Mouse (Mus musculus) c-Kit-positive CD71-positive TER-119-positive erythroid progenitor cells, embryonic 14.5 days (primary cell): ENCODE measurements around the gene Hebp2.
"Not testable (repeated sequence)": the region's sequence is repeated elsewhere in the genome, so short reads cannot be mapped to it uniquely, and the experiment has no call there.

Experiments used
- DNase-seq: peaks from one replicate; pipeline ENCODE4 v3.0.0-alpha.2; 2013; ENCODE audit warnings: low spot score

Gene Hebp2

DNA sequence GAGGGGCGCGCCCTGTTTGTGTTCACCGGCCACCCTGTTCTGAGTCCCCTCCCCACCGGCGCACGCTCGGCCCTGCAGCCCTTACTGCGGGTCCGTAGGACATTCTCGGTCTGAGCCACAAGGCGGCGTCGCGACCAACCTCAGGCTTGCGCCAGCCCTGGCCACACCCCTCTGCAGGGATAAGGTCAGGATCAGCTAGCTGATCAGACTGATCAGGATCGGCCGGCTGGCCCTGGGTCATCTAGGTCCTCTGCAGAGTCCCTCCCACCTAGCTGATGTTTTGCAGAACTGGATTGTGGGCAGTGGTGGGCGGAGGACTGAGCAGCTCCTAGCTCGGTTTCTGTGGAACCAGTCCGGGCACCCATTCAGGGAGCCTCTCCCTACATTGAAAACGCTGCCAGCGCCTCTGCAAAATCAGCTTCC is at the start of gene Hebp2:
Hebp2 (minus strand) TSS at position 264 of the 423 bp plus-strand sequence.
- no peak for DNase-seq

DNA sequence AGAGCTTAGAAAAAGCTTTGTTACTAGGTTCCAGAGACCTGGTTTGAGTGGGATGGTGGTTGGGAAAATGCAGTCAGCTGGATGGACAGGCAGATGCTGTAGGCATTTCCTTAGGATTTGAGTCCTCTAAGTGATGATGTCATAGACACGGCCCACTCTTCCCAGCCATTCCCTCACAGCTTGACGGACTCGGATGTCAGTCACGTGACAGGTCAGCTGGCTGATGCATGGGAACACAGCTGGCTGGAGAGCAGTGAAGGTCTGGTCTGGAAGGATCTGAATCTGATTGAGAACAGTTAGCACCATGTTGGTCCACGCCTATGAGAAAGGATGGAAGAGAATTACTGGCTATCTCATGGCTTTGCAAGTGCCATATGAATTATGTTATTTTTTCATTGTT is 43.6 kb upstream of the Hebp2 start:
- no peak for DNase-seq

GRCm38 (mm10) chr10:18584188-18584587 is 38.3 kb upstream of the Hebp2 start:
- no peak for DNase-seq

DNA sequence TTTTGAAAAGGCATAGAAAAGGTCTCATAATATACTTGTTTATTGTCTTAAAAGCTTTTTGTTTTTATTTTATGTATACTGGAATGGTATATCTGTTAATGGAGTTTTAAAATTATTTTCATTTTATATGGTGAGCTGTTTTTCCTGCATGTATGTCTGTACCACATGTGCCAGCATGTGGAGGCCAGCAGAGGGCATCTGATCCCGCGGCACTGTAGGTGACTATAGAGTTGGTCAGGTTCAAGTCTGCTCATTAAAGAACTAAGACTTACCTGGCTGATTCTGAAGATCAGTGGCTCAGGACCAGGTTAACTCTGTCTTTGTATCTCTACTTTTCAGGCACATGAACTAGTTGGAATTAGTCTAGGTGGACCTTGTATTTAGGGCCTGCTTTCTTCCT is 26.7 kb upstream of the Hebp2 start:
- no peak for DNase-seq

DNA sequence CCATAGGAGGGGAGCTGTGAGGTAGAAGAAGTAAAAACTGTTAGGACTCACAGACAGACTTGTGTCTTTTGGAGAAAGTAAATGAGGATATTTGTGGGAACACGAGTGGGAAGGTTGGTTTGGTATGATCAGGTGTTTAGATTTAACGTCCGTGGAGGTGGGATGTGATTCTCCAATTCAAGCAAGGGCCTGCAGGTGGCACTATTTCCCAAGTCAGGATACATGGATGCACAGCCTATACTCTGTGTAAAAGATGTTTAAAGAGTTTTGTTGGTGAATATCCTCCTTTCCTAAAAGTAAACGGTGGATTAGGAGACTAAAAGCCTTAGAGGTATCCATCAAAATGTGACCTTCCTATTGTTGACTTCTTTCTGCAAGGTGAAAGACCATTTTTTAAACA is 17.1 kb upstream of the Hebp2 start:
- DNase-seq, result peak; percentile 5

DNA sequence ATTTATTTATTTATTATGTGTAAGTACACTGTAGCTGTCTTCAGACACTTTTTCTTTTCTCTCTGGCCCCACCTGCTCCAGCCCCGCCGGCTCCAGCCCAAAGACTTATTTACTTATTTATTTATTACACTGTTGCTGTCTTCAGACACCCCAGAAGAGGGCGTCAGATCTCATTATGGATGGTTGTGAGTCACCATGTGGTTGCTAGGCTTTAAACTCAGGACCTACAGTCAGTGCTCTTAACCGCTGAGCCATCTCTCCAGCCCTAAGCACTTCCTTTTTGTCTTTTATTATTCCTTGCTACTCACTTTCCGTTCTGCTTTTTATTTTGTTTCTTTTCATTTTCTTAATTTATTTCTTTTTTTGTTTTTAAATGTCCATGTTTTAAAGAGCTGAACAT is 15.6 kb upstream of the Hebp2 start:
- no peak for DNase-seq

DNA sequence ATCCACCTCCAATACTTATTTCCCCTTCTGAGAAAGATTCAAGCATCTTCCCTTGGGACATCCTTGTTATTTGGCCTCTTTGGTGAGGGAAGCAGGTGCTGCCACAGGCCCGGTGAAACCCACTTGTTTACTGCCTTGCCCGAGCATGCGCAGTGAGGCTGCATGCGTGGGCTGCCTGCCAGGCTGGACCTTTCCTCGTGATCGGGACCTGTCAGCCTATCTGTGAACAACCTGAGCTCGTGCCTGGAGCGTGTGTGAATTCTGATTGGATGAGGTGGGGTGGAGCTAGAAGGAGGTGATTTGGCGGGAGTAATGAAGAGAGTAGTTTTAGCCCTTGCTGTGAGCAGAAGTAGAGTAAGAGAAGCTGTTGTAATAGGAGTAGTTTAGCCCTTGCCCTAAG is 13.2 kb upstream of the Hebp2 start:
- not testable (repeated sequence) for DNase-seq

GRCm38 (mm10) chr10:18549321-18550216 is 3.7 kb upstream of the Hebp2 start:
- no peak for DNase-seq

GRCm38 (mm10) chr10:18547381-18547780 is 1.5 kb upstream of the Hebp2 start:
- no peak for DNase-seq

DNA sequence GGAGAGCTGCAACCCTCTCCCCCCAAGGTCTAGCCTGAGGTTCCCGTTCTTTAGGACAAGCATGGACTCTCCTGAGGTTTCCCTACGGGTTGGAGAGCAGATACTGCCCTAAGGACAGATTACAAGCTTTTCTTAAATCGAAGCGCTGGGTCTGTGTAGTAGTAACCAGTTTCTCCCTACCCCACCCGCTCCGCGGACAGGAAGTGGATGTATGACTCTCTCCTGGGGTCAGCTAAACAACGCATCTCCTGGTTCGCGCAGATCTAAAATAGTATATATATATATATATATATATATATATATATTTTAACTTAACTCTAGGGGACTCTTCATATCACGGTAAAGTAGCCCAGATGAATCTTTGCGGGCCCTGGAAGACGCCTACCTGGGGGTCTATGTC is 567 bp downstream of the Hebp2 start:
- DNase-seq, result no peak

GRCm38 (mm10) chr10:18536889-18537288 is 9.0 kb downstream of the Hebp2 start:
- no peak for DNase-seq

DNA sequence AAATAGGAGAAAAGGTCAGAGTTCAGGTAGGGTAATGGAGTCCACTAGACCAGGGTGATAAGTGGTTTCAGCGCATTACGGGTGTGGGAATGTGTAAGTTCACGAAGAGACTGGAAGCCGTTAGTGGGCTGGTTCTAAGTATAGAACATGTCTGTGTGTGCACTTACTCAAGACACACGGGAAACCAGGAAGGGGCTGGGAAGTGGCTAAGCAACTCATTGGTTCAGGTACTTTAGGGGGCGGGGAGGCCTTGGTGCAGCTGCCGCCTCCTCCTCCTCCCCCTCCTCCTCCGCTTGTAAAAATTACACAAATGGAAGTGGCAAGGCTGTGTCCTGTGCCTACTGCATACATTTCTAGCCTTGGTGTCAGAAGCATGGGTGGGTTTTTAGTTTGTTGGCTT is 13.6 kb downstream of the Hebp2 start:
- DNase-seq, result no peak

GRCm38 (mm10) chr10:18530161-18530560 is 15.7 kb downstream of the Hebp2 start:
- DNase-seq, result no peak

DNA sequence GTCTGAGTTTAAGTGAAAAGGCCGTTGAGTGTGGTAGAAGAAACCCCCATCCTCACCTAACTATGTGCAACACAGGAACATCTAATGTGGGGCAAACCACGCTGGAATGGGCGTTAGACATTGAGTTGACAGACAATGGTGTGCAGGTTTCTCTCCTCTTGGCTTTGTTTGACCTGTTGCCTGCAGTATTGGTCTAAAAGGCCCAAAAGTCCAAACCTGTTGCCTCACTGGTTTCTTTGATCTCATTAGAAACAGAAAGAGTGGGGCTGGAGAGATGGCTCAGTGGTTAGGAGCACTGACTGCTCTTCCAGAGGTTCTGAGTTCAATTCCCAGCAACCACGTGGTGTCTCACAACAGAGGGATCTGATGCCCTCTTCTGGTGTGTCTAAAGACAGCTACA is 16.7 kb downstream of the Hebp2 start:
- DNase-seq, result no peak

- peak; percentile 3 for DNase-seq
Observed at GRCm38 (mm10) chr10:18528475-18528874, 17.4 kb downstream of the Hebp2 start.

GRCm38 (mm10) chr10:18527766-18528165 is 18.1 kb downstream of the Hebp2 start:
- DNase-seq, result no peak

- no peak for DNase-seq
Observed at GRCm38 (mm10) chr10:18526851-18527675, 18.8 kb downstream of the Hebp2 start.

DNA sequence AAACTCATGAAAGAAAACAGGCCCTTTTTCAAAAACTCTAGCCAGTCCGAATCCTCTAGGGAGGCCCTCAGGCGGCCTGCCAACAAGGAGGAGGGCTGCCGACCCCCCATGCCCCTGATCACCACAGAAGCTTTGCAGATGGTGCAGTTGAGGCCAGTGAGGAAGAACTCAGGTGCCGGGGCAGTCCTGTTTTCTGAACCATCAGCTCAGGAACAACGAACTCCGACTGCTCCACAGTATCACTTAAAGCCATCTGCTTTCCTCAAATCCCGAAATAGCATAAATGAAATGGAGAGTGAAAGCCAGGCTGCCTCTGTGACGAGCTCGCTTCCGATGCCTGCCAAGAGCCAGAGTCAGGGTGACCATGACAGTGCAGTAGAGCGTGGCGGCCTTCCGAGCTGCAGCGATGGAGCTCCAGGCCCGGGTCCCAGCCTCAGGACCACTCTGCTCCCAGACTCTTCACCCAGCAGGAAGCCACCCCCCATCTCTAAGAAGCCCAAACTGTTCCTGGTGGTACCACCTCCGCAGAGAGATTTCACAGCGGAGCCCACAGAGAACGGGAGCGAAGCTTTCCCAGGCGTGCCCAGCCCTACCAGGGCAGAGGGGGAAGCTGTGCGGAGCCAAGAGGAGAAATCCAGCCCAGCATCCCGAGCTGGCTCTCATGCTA is 19.6 kb downstream of the Hebp2 start:
- DNase-seq, result no peak

DNA sequence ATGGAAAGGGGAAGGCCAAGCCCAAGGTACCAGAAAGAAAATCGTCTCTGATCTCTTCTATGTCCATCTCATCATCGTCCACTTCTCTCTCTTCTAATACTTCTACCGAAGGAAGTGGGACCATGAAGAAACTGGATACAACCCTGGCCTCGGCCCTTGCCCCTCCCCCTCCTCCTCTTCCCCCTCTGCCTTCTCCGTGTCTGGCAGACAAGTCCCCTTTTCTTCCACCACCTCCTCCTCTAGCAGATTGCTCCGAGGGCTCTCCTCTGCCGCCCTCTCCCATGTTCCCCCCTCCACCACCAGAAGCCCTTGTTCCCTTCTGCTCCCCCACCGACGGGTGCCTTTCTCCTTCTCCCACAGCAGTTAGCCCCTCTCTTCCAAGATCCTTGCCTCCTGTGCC is 20.1 kb downstream of the Hebp2 start:
- no peak for DNase-seq

GRCm38 (mm10) chr10:18525311-18525710 is 20.6 kb downstream of the Hebp2 start:
- no peak for DNase-seq

GRCm38 (mm10) chr10:18522556-18522955 is 23.3 kb downstream of the Hebp2 start:
- DNase-seq, result no peak

DNA sequence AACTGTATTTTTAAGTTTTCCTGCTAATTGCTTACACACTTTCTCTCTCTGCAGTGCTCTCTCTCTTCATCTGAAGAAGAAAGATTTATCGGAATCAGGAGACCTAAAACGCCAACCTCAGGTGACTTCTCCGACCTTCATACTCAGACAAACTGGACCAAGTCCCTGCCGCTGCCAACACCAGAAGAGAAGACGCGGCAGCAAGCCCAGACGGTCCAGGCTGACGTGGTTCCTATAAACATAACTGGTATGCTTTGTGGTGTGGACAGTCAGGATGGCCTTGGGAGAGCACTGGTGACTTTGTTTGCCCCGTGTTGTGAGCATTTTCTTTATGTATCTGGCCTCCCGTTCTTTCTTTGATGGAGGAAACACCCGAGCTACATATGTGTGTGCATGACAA is 34.4 kb downstream of the Hebp2 start:
- DNase-seq, result no peak

- DNase-seq, result no peak
Observed at GRCm38 (mm10) chr10:18510663-18511062, 35.2 kb downstream of the Hebp2 start.
